8 mouse cellular contexts compared by ENCODE assay signal in the genomic region with DNA sequence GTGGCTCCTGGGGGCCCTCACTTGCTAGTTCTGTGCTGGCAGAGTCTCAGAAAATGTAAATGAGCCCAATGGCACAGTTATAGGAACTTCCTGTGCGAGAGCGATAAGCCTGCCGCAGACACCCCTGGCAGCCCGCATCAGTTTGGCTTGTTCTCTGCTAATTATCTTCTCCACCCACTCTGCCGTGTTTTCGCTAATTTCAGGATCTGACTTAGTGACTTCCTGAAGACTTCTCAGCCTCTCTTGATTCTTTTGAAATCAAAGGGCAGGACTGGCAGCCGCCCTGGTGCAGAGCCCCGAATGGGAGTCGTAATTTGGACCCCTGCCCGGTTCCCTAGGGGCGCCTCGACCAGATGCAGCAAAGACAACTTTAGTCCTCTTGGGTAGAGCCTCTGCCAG. TPM values are rescaled to one million over a fixed set of nuclear protein-coding genes. Genes with fewer than 3 reads are reported as not detected.
DNase-seq lines count a peak whose midpoint lies in the region; ATAC-seq lines count a peak whose summit lies in the region.

No protein-coding gene starts in this region.

- no peak overlapping the region for H3K4me3 ChIP-seq in midbrain, embryonic 13.5 days (replicated peaks)
- no peak overlapping the region for H3K4me3 ChIP-seq in midbrain, embryonic 10.5 days
- no peak overlapping the region for H3K4me3 ChIP-seq in intestine, embryonic 16.5 days (ENCODE audit: low read length)
- no peak overlapping the region for H3K4me3 ChIP-seq in stomach, embryonic 15.5 days (replicated peaks)

- peaks cover 11% of the 10 kb centered on the region for H3K4me1 ChIP-seq in midbrain, embryonic 13.5 days (replicated peaks)
- H3K4me1 ChIP-seq in midbrain, embryonic 10.5 days = no peaks in the 10 kb centered on the region
- H3K4me1 ChIP-seq in intestine, embryonic 16.5 days (ENCODE audit: control insufficient read depth, insufficient read depth, low read length) = peaks cover 6% of the 10 kb centered on the region
- H3K4me1 ChIP-seq in stomach, embryonic 15.5 days = peaks cover 6% of the 10 kb centered on the region; the same call in 1 of the 2 replicates

- 67% methylated on average over 12 of the region's 12 CpGs for WGBS in midbrain, embryonic 13.5 days
- 76% methylated on average over 12 of the region's 12 CpGs for WGBS in midbrain, embryonic 10.5 days
- WGBS in intestine, embryonic 16.5 days = 46% methylated on average over 12 of the region's 12 CpGs
- WGBS in stomach, embryonic 15.5 days = 50% methylated on average over 12 of the region's 12 CpGs

- no peaks in the 10 kb centered on the region for H3K36me3 ChIP-seq in midbrain, embryonic 13.5 days
- no peaks in the 10 kb centered on the region for H3K36me3 ChIP-seq in midbrain, embryonic 10.5 days
- H3K36me3 ChIP-seq in intestine, embryonic 16.5 days (ENCODE audit: control insufficient read depth, insufficient read depth, low read length) = no peaks in the 10 kb centered on the region
- no peaks in the 10 kb centered on the region for H3K36me3 ChIP-seq in stomach, embryonic 15.5 days

- peak; percentile 27; the same call in 1 of the 2 replicates for ATAC-seq in midbrain, embryonic 13.5 days
- ATAC-seq in intestine, embryonic 16.5 days = peak; percentile 58; the same call in 1 of the 2 replicates
- peak; percentile 51; the same call in 1 of the 2 replicates for ATAC-seq in stomach, embryonic 15.5 days (ENCODE audit: insufficient read depth, low FRiP score, low read depth)
- ATAC-seq in monocyte, adult 5-6 weeks (replicated peaks; ENCODE audit: insufficient number of reproducible peaks, low FRiP score, low TSS enrichment, poor library complexity, severe bottlenecking) = no peak

- DNase-seq in adrenal gland, postnatal 14 days = peak; percentile 41
- no peak for DNase-seq in adrenal gland, postnatal 4 days (ENCODE audit: low spot score in 2 of 2)
- no peak for DNase-seq in midbrain, embryonic 10.5 days (ENCODE audit: low spot score)
- DNase-seq in cerebellum, adult 11-12 months = no peak

- H3K9me3 ChIP-seq in midbrain, embryonic 13.5 days = no peaks in the 10 kb centered on the region
- no peaks in the 10 kb centered on the region for H3K9me3 ChIP-seq in midbrain, embryonic 10.5 days (replicated peaks)
- H3K9me3 ChIP-seq in intestine, embryonic 16.5 days (ENCODE audit: control insufficient read depth, low read length) = no peaks in the 10 kb centered on the region
- H3K9me3 ChIP-seq in stomach, embryonic 15.5 days = no peaks in the 10 kb centered on the region

- H3K4me2 ChIP-seq in midbrain, embryonic 13.5 days (replicated peaks) = 0 out of 2 replicates have a peak overlapping the region, but pooled peaks have one; percentile 9
- H3K4me2 ChIP-seq in intestine, embryonic 16.5 days (ENCODE audit: low read depth, low read length) = no peak overlapping the region
- peak overlapping the region; percentile 14; the same call in 1 of the 2 replicates for H3K4me2 ChIP-seq in stomach, embryonic 15.5 days

- H3K9ac ChIP-seq in midbrain, embryonic 13.5 days (replicated peaks) = no peak overlapping the region
- no peak overlapping the region for H3K9ac ChIP-seq in intestine, embryonic 16.5 days (ENCODE audit: low read depth, low read length)
- H3K9ac ChIP-seq in stomach, embryonic 15.5 days = no peak overlapping the region

- no peak overlapping the region for H3K27ac ChIP-seq in midbrain, embryonic 13.5 days
- no peak overlapping the region for H3K27ac ChIP-seq in midbrain, embryonic 10.5 days (replicated peaks)
- H3K27ac ChIP-seq in intestine, embryonic 16.5 days (ENCODE audit: low read length) = no peak overlapping the region
- no peak overlapping the region for H3K27ac ChIP-seq in stomach, embryonic 15.5 days

- H3K27me3 ChIP-seq in midbrain, embryonic 13.5 days = no peaks in the 10 kb centered on the region
- H3K27me3 ChIP-seq in midbrain, embryonic 10.5 days (ENCODE audit: low read depth, poor library complexity, severe bottlenecking) = no peaks in the 10 kb centered on the region
- peaks cover 2% of the 10 kb centered on the region; the same call in 1 of the 2 replicates for H3K27me3 ChIP-seq in intestine, embryonic 16.5 days (replicated peaks; ENCODE audit: control insufficient read depth, insufficient read depth, low read length)
- no peaks in the 10 kb centered on the region for H3K27me3 ChIP-seq in stomach, embryonic 15.5 days (replicated peaks)

RNA-seq across cellular contexts. Expression of gene Pcsk6, which starts 19.8 kb away (rescaled TPM):
- 32.1 and 32.7 TPM in 2 replicates for total RNA-seq in adrenal gland, postnatal 14 days (2021)
- 10 to 100 TPM; 15.9 to 18.9 TPM for total RNA-seq in adrenal gland, postnatal 4 days (2021)
- 0.52 and 0.74 TPM in 2 replicates for polyA plus RNA-seq in midbrain, embryonic 13.5 days (2015; fragmentation: Nextera tagmentation; extraction: Ambion mirVana)
- polyA plus RNA-seq in midbrain, embryonic 10.5 days (2016; fragmentation: Nextera tagmentation; extraction: Ambion mirVana) = 0.70 and 0.74 TPM in 2 replicates
- 2.2 and 2.3 TPM in 2 replicates for polyA plus RNA-seq in intestine, embryonic 16.5 days (2015; fragmentation: Nextera tagmentation; extraction: Ambion mirVana)
- 4.8 TPM in 2 replicates for polyA plus RNA-seq in stomach, embryonic 15.5 days (2015; fragmentation: Nextera tagmentation; extraction: Ambion mirVana)
- total RNA-seq in monocyte, adult 5-6 weeks (2017) = not detected in 3 replicates
